Mouse (Mus musculus): ENCODE measurements around the gene Sprtn. TPM values are rescaled to one million over a fixed set of nuclear protein-coding genes. Genes with fewer than 3 reads are reported as not detected.

The Sprtn gene
- polyA plus RNA-seq, 1 experiment = 13.3 TPM

DNA sequence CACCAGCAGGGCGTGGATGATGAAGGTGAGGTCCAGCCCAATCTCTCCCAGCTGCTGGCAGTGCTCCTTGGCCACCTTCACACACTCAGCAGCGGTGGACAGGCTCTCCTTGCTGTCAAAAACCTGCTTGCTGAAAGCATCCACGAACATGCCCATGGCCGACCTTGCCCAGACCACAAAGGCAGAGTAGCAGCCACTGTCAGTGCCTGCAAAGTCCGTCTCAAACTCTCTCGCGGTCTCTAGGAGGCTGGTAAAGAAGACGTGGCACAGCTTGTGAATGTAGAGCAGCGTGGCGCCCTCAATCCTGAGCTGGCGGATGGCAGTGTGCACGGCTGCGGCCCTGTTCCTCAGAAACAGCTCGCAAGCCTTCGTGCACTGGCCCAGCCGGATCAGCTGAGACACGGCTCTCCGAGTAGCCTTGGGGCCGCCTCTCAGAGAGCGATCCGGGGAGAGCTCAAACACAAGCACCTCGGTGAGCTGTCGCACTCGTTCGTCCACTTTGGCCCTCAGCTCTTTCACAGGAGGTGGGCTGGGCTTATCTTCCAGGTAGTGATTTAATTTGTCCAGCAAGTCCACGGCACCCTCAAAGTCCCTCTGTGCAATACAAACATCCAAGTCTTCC is 1.6 kb upstream of the Sprtn start:
- peaks cover 45% of the 10 kb centered on the region for H3K79me2 ChIP-seq (ENCODE audit: control insufficient read depth, insufficient read depth)
- H3ac ChIP-seq (ENCODE audit: control insufficient read depth, insufficient read length) = peak overlapping the region; percentile 88
- no peak for TF ChIP-seq E2F4 (IDR thresholded peaks at IDR 0.05; ENCODE audit: insufficient read depth)
- no peak for TF ChIP-seq REST (IDR thresholded peaks at IDR 0.05; ENCODE audit: insufficient read depth, insufficient read length)
- TF ChIP-seq TCF12 (IDR thresholded peaks at IDR 0.05; ENCODE audit: insufficient read depth, poor library complexity, severe bottlenecking) = no peak
- TF ChIP-seq TCF3 (IDR thresholded peaks at IDR 0.05; ENCODE audit: insufficient read length, low read depth) = no peak
- TF ChIP-seq CEBPB (IDR thresholded peaks at IDR 0.05; ENCODE audit: insufficient read depth, poor library complexity, severe bottlenecking) = no peak
- TF ChIP-seq POLR2AphosphoS2 (IDR thresholded peaks at IDR 0.05; ENCODE audit: insufficient read length, low read depth) = no peak
- no peak for TF ChIP-seq MYOG (IDR thresholded peaks at IDR 0.05; ENCODE audit: control insufficient read depth in 1 of 3, insufficient read depth in 1 of 3, insufficient read length in 2 of 3, low read depth in 2 of 3)
- no peak for TF ChIP-seq SRF (IDR thresholded peaks at IDR 0.05; ENCODE audit: control insufficient read depth, insufficient read length, low read depth)
- TF ChIP-seq USF1 (IDR thresholded peaks at IDR 0.05; ENCODE audit: low read depth) = no peak
- no peak for TF ChIP-seq MAX (IDR thresholded peaks at IDR 0.05; ENCODE audit: low read depth)
- H3K27me3 ChIP-seq (ENCODE audit: control insufficient read depth, insufficient read depth, insufficient read length) = no peaks in the 10 kb centered on the region
- peak overlapping the region; percentile 88 for H3K4me2 ChIP-seq (ENCODE audit: low read depth)
- peak overlapping the region; percentile 80 for H3K4me3 ChIP-seq
- H3K36me3 ChIP-seq (ENCODE audit: control insufficient read depth, insufficient read depth) = peaks cover 20% of the 10 kb centered on the region

DNA sequence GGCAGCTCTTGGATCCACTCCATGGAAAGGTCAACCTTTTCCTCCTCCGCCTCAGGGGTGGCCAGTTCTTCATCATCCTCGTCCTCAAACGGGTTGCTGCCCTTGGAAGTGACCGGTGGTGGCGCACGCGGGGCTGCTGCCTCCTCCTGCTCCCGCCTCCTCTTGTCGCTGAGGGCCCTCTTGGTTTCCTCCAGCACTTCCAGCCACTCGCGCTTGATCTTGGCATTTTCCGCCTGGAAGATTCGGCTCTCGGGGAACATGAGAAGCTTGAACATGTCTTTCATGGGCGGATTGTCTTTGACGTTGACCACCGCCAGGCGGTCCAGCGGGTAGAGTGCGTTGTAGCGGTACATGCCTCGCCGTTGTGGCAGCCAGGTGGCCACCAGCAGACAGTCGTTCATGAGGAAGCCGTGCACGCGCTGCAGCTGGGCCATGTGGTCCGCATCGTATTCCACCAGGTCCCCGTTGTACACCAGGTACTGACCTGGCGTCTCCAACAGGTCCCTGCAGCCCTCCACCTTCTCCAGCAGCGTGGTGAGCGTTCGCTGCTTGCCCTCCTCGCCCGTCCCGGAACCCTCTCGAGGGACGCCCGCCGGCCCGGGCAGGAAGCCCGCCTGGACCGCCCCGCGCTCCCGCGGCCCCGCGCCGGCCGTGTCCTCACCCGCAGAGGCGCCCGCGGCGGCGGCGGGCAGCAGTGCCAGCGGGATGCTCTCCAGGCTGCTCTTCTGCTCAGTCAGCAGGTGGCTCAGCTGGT is 877 bp upstream of the Sprtn start:
- Histone ChIP-seq H3K4me3 (peak overlapping the region; percentile 80), H3K79me2 (ENCODE audit: control insufficient read depth, insufficient read depth) (peaks cover 45% of the 10 kb centered on the region), H3ac (ENCODE audit: control insufficient read depth, insufficient read length) (peak overlapping the region; percentile 88), H3K27me3 (ENCODE audit: control insufficient read depth, insufficient read depth, insufficient read length) (no peaks in the 10 kb centered on the region), H3K36me3 (ENCODE audit: control insufficient read depth, insufficient read depth) (peaks cover 18% of the 10 kb centered on the region), H3K4me2 (ENCODE audit: low read depth) (peak overlapping the region; percentile 88)
- TF ChIP-seq REST (IDR thresholded peaks at IDR 0.05; ENCODE audit: insufficient read depth, insufficient read length) (no peak), MAX (IDR thresholded peaks at IDR 0.05; ENCODE audit: low read depth) (no peak), MYOG (IDR thresholded peaks at IDR 0.05; ENCODE audit: control insufficient read depth in 1 of 3, insufficient read depth in 1 of 3, insufficient read length in 2 of 3, low read depth in 2 of 3) (peak in 1 of 3 experiments; percentile 45), POLR2AphosphoS2 (IDR thresholded peaks at IDR 0.05; ENCODE audit: insufficient read length, low read depth) (no peak), MYOD1 (IDR thresholded peaks at IDR 0.05; ENCODE audit: control insufficient read depth in 1 of 3, insufficient read length in 2 of 3, low read depth in 2 of 3) (peak in 1 of 3 experiments; percentile 58), TCF12 (IDR thresholded peaks at IDR 0.05; ENCODE audit: insufficient read depth, poor library complexity, severe bottlenecking) (no peak), POLR2A (IDR thresholded peaks at IDR 0.05; ENCODE audit: insufficient read length, low read depth) (peak; percentile 20)

DNA sequence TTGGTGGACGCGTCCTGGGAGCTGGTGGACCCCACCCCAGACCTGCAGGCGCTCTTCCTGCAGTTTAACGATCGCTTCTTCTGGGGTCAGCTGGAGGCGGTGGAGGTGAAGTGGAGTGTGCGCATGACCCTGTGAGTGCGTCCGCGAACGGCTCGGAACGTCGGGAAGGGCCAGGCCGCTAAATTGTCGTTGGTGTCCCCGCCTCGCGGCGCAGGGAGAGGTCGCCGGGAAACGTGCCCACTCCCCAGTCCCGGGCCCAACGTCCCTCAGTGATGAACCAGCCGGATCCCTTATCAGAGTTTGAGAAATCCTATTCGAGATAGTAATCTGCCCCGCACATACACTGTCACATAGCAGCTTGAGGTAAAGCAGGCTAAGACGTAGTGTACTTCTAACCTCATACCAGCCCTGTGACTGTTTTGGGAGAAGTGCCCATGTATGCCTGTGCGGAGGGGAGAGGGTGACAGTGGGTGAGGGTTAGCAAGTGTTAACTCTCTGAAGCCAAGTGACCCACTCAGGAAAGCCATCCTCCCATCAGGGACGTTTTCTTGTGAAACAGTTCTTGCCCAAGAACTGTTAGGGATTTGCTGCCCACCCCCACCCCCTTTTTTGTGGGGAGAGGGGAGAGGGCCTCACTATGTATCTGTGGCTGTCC is 692 bp downstream of the Sprtn start:
- H3ac ChIP-seq (ENCODE audit: control insufficient read depth, insufficient read length) = peak overlapping the region; percentile 88
- H3K36me3 ChIP-seq (ENCODE audit: control insufficient read depth, insufficient read depth) = peaks cover 29% of the 10 kb centered on the region
- no peaks in the 10 kb centered on the region for H3K27me3 ChIP-seq (ENCODE audit: control insufficient read depth, insufficient read depth, insufficient read length)
- TF ChIP-seq POLR2A (IDR thresholded peaks at IDR 0.05; ENCODE audit: insufficient read length, low read depth) = no peak
- peak; percentile 17 for TF ChIP-seq POLR2AphosphoS2 (IDR thresholded peaks at IDR 0.05; ENCODE audit: insufficient read length, low read depth)
- no peak for TF ChIP-seq CEBPB (IDR thresholded peaks at IDR 0.05; ENCODE audit: insufficient read depth, poor library complexity, severe bottlenecking)
- peak overlapping the region; percentile 80 for H3K4me3 ChIP-seq
- peak overlapping the region; percentile 92 for H3K4me2 ChIP-seq (ENCODE audit: low read depth)
- peaks cover 45% of the 10 kb centered on the region for H3K79me2 ChIP-seq (ENCODE audit: control insufficient read depth, insufficient read depth)

DNA sequence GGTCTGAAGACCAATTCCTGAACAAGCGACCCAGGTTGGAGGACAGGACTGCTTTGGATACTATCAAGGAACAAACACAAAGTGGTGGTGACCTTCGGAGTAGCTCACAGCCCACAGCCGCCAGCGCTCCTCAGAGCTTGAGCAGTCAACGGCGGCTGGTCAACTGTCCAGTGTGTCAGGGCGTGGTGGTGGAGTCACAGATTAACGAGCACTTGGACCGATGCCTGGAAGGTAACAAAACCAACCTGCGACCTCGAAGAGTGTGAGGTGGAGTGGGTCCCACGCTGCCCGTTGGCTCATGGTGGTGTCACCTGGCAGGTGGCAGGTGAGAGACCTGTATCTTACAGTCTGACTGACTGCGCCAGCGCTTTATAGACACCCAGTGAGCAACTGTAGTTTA is 5.5 kb downstream of the Sprtn start:
- Histone ChIP-seq H3K79me2 (ENCODE audit: control insufficient read depth, insufficient read depth) (peaks cover 37% of the 10 kb centered on the region), H3K27me3 (ENCODE audit: control insufficient read depth, insufficient read depth, insufficient read length) (no peaks in the 10 kb centered on the region), H3K36me3 (ENCODE audit: control insufficient read depth, insufficient read depth) (peaks cover 32% of the 10 kb centered on the region), H3K4me2 (ENCODE audit: low read depth) (no peak overlapping the region), H3ac (ENCODE audit: control insufficient read depth, insufficient read length) (no peak overlapping the region), H3K4me3 (no peak overlapping the region)
- TF ChIP-seq MAX (IDR thresholded peaks at IDR 0.05; ENCODE audit: low read depth) (no peak), E2F4 (IDR thresholded peaks at IDR 0.05; ENCODE audit: insufficient read depth) (no peak), CEBPB (IDR thresholded peaks at IDR 0.05; ENCODE audit: insufficient read depth, poor library complexity, severe bottlenecking) (no peak), USF1 (IDR thresholded peaks at IDR 0.05; ENCODE audit: low read depth) (no peak), REST (IDR thresholded peaks at IDR 0.05; ENCODE audit: insufficient read depth, insufficient read length) (no peak), MYOD1 (IDR thresholded peaks at IDR 0.05; ENCODE audit: control insufficient read depth in 1 of 3, insufficient read length in 2 of 3, low read depth in 2 of 3) (no peak), POLR2A (IDR thresholded peaks at IDR 0.05; ENCODE audit: insufficient read length, low read depth) (peak; percentile 21), SRF (IDR thresholded peaks at IDR 0.05; ENCODE audit: control insufficient read depth, insufficient read length, low read depth) (no peak), POLR2AphosphoS2 (IDR thresholded peaks at IDR 0.05; ENCODE audit: insufficient read length, low read depth) (peak; percentile 73), TCF12 (IDR thresholded peaks at IDR 0.05; ENCODE audit: insufficient read depth, poor library complexity, severe bottlenecking) (no peak), TCF3 (IDR thresholded peaks at IDR 0.05; ENCODE audit: insufficient read length, low read depth) (no peak), MYOG (IDR thresholded peaks at IDR 0.05; ENCODE audit: control insufficient read depth in 1 of 3, insufficient read depth in 1 of 3, insufficient read length in 2 of 3, low read depth in 2 of 3) (no peak)
